Mouse (Mus musculus): ENCODE results near the gene Ccdc88c.
"Not testable (repeated sequence)": the region's sequence is repeated elsewhere in the genome, so short reads cannot be mapped to it uniquely, and the experiment has no call there.

The Ccdc88c gene

GRCm38 (mm10) chr12:101016412-101016928 is 12.4 kb downstream of the Ccdc88c start:
- DNase-seq (ENCODE audit: low spot score in 2 of 2) = no peak

GRCm38 (mm10) chr12:101015926-101016325 is 12.9 kb downstream of the Ccdc88c start:
- DNase-seq (ENCODE audit: low spot score in 2 of 2) = no peak

GRCm38 (mm10) chr12:101015165-101015560 is 13.7 kb downstream of the Ccdc88c start:
- DNase-seq (ENCODE audit: low spot score in 2 of 2) = no peak

- DNase-seq (ENCODE audit: low spot score in 2 of 2) = no peak
These were observed 14.2 kb downstream of the Ccdc88c start for GRCm38 (mm10) chr12:101014549-101015164.

- DNase-seq (ENCODE audit: low spot score in 2 of 2) = not testable (repeated sequence)
These were observed 15.2 kb downstream of the Ccdc88c start for GRCm38 (mm10) chr12:101013668-101014067.

GRCm38 (mm10) chr12:101013078-101013665 is 15.7 kb downstream of the Ccdc88c start:
- DNase-seq (ENCODE audit: low spot score in 2 of 2) = no peak

- no peak for DNase-seq (ENCODE audit: low spot score in 2 of 2)
These were observed 16.4 kb downstream of the Ccdc88c start for GRCm38 (mm10) chr12:101012197-101013077.

- no peak for DNase-seq (ENCODE audit: low spot score in 2 of 2)
These were observed 17.8 kb downstream of the Ccdc88c start for GRCm38 (mm10) chr12:101011017-101011416.

GRCm38 (mm10) chr12:101010148-101010920 is 18.5 kb downstream of the Ccdc88c start:
- no peak for DNase-seq (ENCODE audit: low spot score in 2 of 2)

GRCm38 (mm10) chr12:101009225-101009624 is 19.6 kb downstream of the Ccdc88c start:
- DNase-seq (ENCODE audit: low spot score in 2 of 2) = no peak

- DNase-seq (ENCODE audit: low spot score in 2 of 2) = no peak
These were observed 20.2 kb downstream of the Ccdc88c start for GRCm38 (mm10) chr12:101008648-101009047.

- DNase-seq (ENCODE audit: low spot score in 2 of 2) = no peak
These were observed 20.8 kb downstream of the Ccdc88c start for GRCm38 (mm10) chr12:101007968-101008481.

GRCm38 (mm10) chr12:101007427-101007826 is 21.4 kb downstream of the Ccdc88c start:
- no peak for DNase-seq (ENCODE audit: low spot score in 2 of 2)

GRCm38 (mm10) chr12:101005665-101006420 is 23.0 kb downstream of the Ccdc88c start:
- no peak for DNase-seq (ENCODE audit: low spot score in 2 of 2)

- DNase-seq (ENCODE audit: low spot score in 2 of 2) = no peak
These were observed 23.9 kb downstream of the Ccdc88c start for GRCm38 (mm10) chr12:101004982-101005381.

- no peak for DNase-seq (ENCODE audit: low spot score in 2 of 2)
These were observed 25.9 kb downstream of the Ccdc88c start for GRCm38 (mm10) chr12:101002801-101003513.

- no peak for DNase-seq (ENCODE audit: low spot score in 2 of 2)
These were observed 29.5 kb downstream of the Ccdc88c start for GRCm38 (mm10) chr12:100999061-100999954.

- no peak for DNase-seq (ENCODE audit: low spot score in 2 of 2)
These were observed 30.3 kb downstream of the Ccdc88c start for GRCm38 (mm10) chr12:100998564-100998962.
